Mouse (Mus musculus): Measurements from ENCODE around the gene Hist1h4f.

The Hist1h4f gene

DNA sequence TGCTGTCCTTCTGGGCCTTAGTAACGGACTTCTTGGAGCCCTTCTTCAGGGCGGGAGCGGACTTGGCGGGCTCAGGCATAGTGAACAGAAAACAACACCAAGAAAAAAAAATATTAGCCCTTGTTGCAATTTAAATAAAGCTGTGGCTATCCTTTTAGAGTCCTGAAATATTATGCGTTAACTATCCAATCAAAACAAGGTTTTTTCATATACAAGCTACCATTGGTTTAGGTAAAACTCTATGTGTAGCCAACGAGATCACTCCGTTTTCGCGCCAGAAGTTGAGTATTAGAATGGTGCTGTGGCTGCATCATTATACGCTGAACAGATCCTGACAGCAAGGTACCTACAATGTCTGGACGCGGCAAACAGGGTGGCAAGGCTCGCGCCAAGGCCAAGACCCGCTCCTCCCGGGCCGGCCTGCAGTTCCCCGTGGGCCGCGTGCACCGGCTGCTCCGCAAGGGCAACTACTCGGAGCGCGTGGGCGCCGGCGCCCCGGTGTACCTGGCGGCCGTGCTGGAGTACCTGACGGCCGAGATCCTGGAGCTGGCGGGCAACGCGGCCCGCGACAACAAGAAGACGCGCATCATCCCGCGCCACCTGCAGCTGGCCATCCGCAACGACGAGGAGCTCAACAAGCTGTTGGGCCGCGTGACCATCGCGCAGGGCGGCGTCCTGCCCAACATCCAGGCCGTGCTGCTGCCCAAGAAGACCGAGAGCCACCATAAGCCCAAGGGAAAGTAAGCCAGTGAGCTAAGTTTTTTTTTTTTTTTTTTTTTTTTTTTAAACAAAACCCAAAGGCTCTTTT is 17.7 kb downstream of the Hist1h4f start, which contains the start of gene Hist1h2af:
Gene Hist1h2af (plus strand): TSS at position 347 of the 808 bp plus-strand sequence.
- DNase-seq (ENCODE audit: low spot score in 2 of 2): peak in 1 of 2 experiments; percentile 64

DNA sequence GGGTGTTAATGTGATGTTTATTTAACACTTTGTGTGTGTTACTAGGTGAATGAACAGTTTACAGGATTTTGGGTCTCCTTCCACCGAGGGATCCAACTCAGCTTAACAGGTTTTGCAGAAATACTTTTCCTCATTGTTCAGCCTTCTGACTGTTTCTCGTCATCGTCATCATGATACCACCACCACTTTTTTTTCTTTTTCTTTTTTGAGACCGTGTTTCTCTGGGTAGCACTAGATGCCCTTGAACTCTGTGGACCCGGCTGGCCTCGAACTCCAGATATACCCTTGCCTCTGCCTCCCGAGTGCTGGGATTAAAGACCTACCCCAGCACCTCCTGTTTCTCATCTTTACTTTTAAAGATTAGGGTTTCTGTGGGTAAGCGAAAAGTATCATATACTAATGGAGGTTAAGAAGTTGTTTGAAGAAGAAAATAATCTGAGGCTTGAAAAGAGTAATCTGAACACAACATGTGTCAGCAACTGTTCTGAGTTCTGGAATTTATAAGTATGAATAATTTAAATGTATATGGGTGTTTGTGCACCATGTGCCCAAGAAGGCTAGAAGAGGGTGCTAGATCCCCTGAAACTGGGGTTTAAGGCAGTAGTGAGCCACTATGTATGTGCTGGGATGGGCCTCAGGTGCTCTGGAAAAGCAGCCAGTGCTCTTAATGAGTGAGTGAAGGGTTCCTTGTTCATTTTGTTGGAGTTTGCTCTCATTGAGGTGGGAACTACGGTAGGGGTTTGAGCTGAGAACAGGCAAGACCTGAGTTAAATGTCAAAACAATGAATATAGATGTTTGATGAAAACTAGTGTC is 19.0 kb downstream of the Hist1h4f start:
- DNase-seq (ENCODE audit: low spot score in 2 of 2): no peak

DNA sequence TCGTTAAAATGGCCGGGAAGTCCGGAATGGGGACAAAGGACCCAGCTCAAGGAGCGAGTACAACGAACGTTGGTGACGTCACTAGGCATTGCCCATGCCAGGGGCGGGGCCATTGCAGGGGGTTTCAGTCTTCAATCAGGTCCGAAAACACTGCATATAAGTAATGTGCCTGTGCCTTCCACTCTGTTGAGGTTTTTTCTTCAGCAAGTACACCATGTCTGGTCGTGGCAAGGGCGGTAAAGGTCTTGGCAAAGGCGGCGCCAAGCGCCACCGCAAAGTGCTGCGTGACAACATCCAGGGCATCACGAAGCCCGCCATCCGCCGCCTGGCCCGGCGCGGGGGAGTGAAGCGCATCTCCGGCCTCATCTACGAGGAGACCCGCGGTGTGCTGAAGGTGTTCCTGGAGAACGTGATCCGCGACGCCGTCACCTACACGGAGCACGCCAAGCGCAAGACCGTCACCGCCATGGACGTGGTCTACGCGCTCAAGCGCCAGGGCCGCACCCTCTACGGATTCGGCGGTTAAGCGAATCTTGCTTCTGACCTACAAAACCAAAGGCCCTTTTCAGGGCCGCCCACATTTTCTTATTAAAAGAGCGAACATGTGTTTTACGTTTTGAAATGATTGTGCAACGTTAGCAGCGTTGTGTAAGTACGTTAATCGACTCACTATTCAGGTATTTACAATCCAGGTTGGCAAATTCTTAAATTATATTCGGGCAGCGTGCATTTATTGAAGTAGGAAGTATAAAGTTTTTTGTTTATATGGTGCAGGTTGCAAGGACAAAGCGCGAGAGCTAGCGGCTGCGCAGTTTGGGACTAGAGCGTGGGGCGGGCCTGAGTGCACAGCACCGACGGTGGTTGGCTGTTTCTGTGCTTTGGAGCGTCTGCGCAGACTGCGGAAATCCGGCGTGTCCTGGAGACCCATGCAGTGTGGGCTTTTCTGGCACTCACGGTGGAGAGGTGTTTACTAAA is 20.3 kb downstream of the Hist1h4f start, which contains the start of gene Hist1h4h:
Gene Hist1h4h (plus strand): TSS at position 150 of the 975 bp plus-strand sequence.
- DNase-seq (ENCODE audit: low spot score in 2 of 2): peak; percentile 97 to 98

DNA sequence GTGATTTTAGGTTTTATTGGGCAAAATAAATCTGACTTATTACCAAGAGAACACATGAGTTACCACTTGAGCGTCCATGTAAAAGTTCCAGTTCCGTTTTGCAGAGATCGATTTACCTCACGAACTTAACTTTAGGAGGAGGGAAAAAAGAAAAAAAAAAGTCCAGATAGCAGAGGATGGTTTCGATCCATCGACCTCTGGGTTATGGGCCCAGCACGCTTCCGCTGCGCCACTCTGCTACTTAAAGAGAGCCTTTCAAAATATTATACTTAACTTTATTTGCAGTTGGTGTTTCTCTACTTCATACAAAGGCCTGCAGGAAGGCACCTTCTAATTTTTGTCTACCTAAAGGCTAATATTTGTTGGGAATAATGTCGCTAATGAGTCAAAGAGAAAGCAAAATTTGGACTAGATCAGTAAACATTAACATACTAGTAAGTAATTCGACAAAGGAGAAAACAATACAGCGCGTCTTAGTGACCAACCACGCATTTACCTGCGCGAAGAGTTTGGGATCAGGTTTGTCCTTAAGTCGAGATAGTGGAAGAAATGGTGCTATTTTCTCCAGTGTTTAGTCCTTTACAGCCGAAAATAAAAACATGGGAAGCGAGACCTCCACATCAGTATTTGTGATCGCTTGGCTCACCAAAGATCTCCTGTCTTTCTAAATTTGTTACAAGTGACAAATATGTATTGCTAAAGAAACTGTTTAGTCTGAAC is 21.1 kb downstream of the Hist1h4f start:
- DNase-seq (ENCODE audit: low spot score in 2 of 2): peak; percentile 54 to 82

DNA sequence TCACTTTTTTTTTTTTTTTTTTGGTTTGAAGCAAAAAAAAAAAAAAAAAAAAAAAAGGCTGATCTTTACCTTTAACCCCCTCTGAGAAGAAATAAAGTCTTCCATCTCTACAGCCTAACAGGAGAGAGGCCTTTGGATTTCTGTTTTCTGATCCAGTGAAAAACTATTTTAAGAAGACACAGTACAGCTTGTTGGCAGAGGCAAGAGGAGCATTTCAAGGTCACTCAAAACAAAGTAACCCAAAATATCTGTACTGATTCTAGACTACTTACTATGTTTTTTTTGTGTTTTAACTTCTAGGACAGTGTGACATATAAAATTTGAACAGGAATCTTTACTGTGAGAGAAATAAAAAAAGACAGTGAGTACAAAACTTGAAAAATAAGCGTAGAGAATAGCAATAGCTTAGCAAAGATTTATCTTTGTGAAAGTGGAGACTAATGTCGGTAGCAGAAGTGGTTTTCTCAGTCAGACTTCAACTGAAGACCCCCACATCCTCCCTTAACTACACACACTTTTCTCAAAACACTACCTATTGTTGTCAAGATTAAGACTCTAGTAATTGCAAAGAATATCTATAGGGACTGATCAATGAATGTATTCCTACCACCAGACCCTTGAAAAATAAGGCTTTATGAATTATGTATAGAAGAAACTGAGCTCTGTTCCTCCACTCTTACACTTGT is 21.8 kb downstream of the Hist1h4f start:
- no peak for DNase-seq (ENCODE audit: low spot score in 2 of 2)

DNA sequence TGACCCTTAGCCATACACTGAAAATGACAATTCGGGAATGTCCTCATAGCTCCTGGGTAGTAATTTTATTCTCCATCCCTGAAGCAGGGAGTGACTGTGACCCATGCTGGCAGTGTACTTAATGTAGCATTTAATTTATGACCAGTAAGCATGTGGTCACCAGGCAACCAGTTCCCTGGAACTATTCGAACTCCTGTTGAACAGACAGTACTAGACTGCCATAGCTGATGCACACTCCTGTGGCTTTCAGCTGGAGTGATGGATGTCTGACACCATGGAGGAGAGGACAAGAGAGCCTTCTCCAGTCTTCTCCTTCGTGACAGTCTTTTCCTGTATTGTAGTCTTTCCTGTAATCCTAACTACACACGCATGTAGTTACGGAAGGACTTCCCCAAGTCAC is 22.4 kb downstream of the Hist1h4f start:
- no peak for DNase-seq (ENCODE audit: low spot score in 2 of 2)

DNA sequence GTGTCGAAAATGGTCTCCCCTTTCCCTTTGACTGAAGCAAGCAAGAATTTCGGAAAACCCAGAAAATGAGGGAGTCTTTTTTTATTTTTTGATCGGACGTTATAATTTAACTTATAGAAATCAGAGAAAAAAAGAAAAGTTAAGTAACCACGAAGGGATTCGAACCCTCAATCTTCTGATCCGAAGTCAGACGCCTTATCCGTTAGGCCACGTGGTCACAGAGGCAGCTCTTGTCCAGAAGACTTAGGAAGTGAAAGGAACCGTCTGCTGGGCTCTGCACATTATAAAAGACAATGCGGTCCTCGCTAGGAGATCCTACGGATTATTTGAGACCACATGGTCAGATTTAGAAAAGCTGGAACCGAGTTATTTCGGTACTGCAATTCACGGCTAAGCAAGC is 25.1 kb downstream of the Hist1h4f start:
- peak; percentile 80 to 92 for DNase-seq (ENCODE audit: low spot score in 2 of 2)

DNA sequence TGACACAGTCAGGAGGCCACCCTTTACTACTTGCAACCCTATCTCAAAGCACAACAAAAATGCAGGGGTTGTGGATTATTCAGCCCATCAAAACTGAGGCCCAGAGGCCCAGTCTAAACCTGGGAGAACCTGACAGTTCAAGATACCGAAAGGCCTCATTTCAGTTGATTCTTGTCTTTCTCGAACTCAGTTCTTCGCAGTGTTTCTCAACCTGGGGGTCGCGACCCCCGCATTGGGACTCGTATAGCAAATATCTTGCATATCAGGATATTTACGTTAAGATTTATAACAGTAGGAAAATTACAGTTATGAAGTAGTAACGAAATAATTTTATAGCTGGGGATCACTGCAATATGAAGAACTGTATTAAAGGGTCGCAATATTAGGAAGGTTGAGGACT is 25.5 kb downstream of the Hist1h4f start:
- no peak for DNase-seq (ENCODE audit: low spot score in 2 of 2)

DNA sequence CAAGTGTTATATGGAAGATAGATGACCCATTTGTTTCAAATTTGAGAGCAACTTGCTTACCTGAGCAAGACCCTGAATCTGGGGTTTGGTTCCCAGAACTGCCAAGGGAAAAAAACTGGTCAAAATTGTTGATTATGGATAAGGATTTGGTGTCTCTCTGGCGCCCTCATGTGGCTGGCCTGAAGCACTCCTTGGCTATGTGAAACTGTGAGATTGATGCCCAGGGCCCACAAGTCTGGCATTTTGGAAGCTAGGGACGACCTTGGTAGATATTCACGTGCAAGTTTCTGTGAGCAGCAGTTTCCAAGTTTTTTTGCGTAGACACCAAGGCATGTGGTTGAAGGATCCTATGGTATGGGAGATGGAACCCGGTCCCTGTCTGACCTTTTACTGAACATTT is 26.8 kb downstream of the Hist1h4f start:
- DNase-seq (ENCODE audit: low spot score in 2 of 2): peak; percentile 39

DNA sequence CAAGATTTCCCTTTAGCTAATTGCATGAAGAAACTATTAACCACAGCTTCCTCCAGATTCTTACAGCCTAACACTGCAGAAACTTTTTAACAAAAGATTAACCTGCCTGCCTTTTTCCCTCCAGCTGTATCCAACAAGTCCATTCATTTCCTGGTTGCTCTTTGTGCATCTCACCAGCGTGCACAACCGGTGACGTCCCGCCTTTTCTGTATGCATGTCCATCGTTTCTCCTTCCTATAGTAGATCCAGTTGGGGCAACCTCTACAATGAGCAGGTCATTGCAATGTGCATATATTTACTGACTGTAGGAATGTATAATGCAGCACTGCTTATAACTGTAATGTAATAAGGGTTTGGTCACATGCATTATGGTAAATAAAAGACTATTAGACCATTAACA is 27.5 kb downstream of the Hist1h4f start:
- DNase-seq (ENCODE audit: low spot score in 2 of 2): no peak

DNA sequence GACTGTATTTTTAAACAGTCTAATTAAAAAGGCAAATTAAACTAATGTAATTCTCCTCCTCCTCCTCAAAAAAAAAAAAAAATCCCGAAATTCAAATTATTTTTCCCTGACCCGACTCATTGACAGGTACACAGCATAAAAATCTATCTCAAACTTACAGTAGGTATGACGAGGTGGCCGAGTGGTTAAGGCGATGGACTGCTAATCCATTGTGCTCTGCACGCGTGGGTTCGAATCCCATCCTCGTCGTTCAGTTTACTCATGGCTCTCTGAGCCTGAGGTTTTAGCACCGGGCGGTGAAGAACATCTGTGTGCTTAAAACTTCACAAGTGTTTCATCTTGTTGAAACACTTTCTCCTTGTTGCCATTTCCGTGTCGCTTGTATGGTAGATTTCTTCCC is 29.7 kb downstream of the Hist1h4f start:
- peak; percentile 57 to 79 for DNase-seq (ENCODE audit: low spot score in 2 of 2)

DNA sequence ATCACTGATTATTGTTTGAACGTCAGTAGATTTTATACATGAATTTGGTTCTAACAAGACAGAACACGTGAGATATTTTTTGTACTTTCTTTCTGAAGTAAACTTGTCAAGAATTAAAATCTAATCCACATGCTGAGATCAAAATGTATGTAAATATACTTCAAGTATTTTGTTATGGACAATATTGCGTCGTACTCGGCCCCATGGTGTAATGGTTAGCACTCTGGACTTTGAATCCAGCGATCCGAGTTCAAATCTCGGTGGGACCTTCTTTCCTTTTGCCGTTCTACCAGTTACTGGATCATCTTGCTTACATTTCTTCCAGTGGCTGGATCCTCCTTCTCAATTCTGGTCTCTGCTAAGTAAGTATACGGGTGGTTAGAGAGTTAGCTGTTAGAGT is 32.0 kb downstream of the Hist1h4f start:
- DNase-seq (ENCODE audit: low spot score in 2 of 2): peak; percentile 58 to 84

DNA sequence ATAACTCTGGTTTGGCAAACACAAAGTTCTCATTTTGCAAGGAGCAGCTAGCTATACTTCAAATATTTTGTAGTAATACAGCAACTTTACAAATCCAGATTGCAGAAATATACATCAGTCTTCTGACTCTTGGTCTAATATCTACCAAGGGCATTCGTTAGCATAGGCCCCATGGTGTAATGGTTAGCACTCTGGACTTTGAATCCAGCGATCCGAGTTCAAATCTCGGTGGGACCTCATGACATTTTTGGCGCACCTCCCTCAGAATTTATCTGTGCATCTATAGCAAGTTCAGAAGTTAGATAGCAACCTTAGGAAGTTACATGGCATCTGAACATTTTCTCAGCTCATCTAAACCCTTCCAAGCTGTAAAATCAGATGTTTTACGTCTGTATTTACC is 32.6 kb downstream of the Hist1h4f start:
- peak; percentile 62 to 87 for DNase-seq (ENCODE audit: low spot score in 2 of 2)

DNA sequence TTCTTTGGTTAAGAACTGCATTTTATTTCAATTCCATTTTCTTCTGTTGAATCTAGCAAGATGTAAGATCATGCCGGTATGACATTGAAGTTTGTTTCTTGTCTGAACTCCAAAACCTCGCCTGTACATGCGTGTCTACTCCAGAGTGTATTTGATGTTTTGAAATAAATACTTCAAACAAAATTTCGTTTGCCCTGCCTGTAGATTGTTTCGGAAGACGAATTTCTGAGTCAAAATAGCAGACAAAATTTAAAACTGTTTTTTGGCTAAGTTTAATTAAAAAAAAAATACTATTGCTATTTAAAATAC is 33.2 kb downstream of the Hist1h4f start:
- DNase-seq (ENCODE audit: low spot score in 2 of 2): no peak

DNA sequence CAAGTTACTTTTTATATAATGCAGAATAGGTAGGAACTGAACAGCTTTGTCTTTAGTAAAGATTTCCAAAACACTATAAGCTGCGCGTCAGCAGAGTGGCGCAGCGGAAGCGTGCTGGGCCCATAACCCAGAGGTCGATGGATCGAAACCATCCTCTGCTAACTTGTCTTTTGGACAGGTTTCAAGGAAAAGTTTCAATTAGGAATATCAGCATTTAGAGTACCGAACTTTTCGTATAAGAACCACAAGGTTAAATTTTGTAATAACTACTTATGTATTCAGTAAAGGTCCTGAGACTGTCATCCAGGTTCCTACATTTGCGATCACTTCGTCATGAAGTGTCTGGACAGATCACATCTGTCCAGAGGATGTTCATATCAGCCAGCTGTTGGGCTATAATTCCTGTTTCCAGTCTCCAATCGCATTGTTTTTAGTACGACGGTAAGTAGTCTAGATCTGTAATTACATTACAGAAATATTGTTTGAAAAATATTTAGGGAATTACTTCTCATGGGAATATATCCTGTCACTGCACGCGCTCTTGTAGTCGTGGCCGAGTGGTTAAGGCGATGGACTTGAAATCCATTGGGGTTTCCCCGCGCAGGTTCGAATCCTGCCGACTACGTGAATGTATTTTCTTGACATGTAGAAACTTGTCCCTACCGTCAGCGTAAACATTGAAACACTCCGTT is 33.7 kb downstream of the Hist1h4f start:
- DNase-seq (ENCODE audit: low spot score in 2 of 2): peak; percentile 72 to 92

DNA sequence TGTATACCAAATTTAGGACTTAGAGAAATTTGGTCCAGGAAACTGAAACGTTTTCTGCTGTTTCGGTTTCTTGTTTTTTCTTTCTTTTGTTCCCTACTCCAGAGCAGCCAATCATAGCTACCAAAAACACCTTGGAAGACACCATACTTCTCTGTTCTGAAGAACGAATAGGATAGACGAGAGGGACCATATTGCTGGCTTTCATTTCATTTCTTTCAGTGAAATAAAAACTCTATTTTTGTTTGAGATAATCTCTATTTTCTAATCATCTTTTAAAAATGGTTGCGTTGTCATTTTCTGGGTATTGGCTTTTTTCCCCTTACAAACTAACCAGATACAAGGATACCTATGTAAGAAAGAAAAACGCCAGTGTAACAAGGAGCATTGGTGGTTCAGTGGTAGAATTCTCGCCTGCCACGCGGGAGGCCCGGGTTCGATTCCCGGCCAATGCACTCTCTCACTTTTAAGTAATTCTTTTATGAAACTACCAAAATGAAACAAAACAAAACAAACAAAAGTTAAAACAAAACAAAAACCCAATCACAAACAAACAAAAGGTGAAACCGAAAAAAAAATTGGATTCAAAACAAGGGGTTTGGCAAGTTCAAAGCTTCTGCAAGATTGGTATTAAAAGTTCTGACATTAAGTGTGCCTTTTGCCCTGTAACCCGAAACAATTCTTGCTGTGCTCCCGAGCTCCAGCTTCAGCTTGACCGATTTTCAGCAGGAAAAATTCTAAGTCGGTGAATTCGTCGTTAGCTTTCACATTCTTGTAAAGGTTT is 34.4 kb downstream of the Hist1h4f start:
- peak; percentile 32 to 83 for DNase-seq (ENCODE audit: low spot score in 2 of 2)

DNA sequence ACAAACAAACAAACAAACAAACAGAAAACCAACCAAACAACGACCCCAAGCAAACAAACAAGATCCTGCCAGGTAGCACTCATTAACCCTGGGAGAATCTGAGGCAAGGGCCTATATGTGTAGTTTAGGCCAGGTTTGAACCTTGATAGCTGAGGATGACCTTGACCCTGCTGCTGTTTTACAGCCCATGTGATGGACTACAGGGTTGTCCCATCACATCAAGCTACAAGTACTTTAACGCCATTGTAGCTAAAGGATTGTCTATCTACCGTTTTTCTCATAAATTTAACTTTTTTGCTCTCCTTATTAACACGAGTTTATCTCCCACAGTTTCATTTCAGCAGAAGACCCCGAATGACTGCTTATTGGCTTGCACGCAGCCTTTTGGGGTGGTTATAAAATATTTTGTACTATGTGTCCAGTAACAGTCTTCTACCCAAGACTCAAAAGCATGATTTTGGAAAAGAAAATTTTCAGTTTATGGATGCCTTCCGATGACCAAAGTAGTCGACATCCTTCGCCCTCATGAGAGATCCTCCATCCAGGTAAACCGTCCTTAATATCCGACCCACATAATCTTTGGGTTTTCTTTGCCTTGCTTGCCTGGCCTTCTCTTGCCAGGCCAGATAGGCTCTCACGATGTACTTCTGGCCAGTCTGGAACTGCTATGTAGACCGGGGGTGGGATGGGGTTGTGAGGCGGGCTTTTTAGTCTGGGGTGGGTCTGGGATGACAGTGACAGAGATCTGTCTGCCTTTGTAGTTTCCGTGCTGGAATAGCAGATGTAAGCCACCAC is 35.4 kb downstream of the Hist1h4f start:
- no peak for DNase-seq (ENCODE audit: low spot score in 2 of 2)

DNA sequence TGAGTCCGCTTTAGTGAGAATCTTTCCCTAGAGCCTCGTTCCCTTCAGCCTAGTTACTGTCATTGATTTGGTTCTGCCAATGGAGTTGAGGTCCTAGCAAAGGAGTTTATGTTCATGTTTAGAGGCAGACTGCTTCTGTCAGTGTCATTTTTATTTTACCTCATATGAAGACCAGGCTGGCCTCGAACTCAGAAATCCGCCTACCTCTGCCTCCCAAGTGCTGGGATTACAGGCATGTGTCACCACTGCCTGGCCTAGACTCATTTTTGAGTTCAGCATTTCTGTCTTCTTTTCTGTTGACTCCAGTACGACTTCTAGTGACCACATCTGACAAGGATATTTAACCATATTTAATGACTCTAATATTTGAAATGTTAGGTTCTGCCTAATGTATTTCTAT is 36.2 kb downstream of the Hist1h4f start:
- DNase-seq (ENCODE audit: low spot score in 2 of 2): no peak

Data from heart, adult 9 months (tissue).